Mouse (Mus musculus) heart, postnatal 0 days (tissue): ENCODE measurements around the gene Rpl5. TPM values are rescaled to one million over a fixed set of nuclear protein-coding genes. Genes with fewer than 3 reads are reported as not detected.

Experiments
- ATAC-seq: fragments of 200-750 bp; cut with Nextera tagmentation; 2 replicates; pipeline ENCODE4 v1.8.0; 2017; ENCODE audit warnings: low read depth, moderate number of reproducible peaks, moderate library complexity; ENCODE audit not compliant: insufficient read depth
- DNase-seq: peaks from one replicate; pipeline ENCODE4 v3.0.0-alpha.2; 2016; ENCODE audit warnings: low spot score
- H3K27ac ChIP-seq: fragments of 300-500 bp; sonication (generic); 2 replicates; pipeline ENCODE4 v1.5.1; 2014; ENCODE audit warnings: low read depth, mild to moderate bottlenecking
- H3K27me3 ChIP-seq: fragments of 300-500 bp; sonication (generic); 2 replicates; pipeline ENCODE4 v1.6.1; 2014; ENCODE audit warnings: low read length, mixed read lengths; ENCODE audit not compliant: control insufficient read depth, insufficient read depth
- H3K36me3 ChIP-seq: fragments of 300-500 bp; sonication (generic); replicated peaks from 2 replicates; pipeline ENCODE4 v1.6.1; 2014; ENCODE audit warnings: low read length, mixed read lengths; ENCODE audit not compliant: control insufficient read depth, insufficient read depth
- H3K4me1 ChIP-seq: fragments of 300-500 bp; sonication (generic); 2 replicates; pipeline ENCODE4 v1.6.1; 2014; ENCODE audit warnings: antibody characterized with exemption; ENCODE audit not compliant: control insufficient read depth, insufficient read depth
- H3K4me2 ChIP-seq: fragments of 300-500 bp; sonication (generic); 2 replicates; pipeline ENCODE4 v1.6.1; 2014; ENCODE audit warnings: low read depth, mild to moderate bottlenecking, low read length, moderate library complexity
- H3K4me3 ChIP-seq: fragments of 300-500 bp; sonication (generic); 2 replicates; pipeline ENCODE4 v1.5.1; 2014; ENCODE audit warnings: low read depth, low read length
- H3K9ac ChIP-seq: fragments of 300-500 bp; sonication (generic); replicated peaks from 2 replicates; pipeline ENCODE4 v1.6.1; 2014; ENCODE audit warnings: low read depth, low read length, mixed read lengths
- H3K9me3 ChIP-seq: fragments of 300-500 bp; sonication (generic); replicated peaks from 2 replicates; pipeline ENCODE4 v1.6.1; 2016; ENCODE audit warnings: low read length; ENCODE audit not compliant: control insufficient read depth
- CTCF ChIP-seq: IDR thresholded peaks from 2 replicates; pipeline ENCODE4 v1.5.1; 2016; ENCODE audit warnings: antibody characterized with exemption, control low read depth, low read depth
- EP300 ChIP-seq: IDR thresholded peaks from 2 replicates; pipeline ENCODE4 v1.6.1; 2016; ENCODE audit warnings: antibody characterized with exemption, low read depth
- WGBS: fragments of 180-500 bp; shearing (Covaris S2); extraction: QIAGEN DNeasy Blood & Tissue Kit; methylation state at CpG from one replicate; pipeline ENCODE4 v1.1.7; 2014; 5-methylcytosine and 5-hydroxymethylcytosine counted together
- polyA plus RNA-seq: library from polyadenylated mRNA; unstranded; fragments of >200 nt; fragmentation: Nextera tagmentation; extraction: Ambion mirVana; gene quantifications from 2 replicates; pipeline ENCODE4 v1.2.1, GENCODE M21; 2015
- total RNA-seq: library from RNA; depleted of rRNA; stranded (reverse); fragments of >200 nt; gene quantifications from 2 replicates; pipeline ENCODE4 v1.2.3, GENCODE M21; 2014; ENCODE audit warnings: low replicate concordance

The Rpl5 gene
- total and polyA plus RNA-seq, 2 experiments from 2014 or later, result 26.8 to 233 TPM

DNA sequence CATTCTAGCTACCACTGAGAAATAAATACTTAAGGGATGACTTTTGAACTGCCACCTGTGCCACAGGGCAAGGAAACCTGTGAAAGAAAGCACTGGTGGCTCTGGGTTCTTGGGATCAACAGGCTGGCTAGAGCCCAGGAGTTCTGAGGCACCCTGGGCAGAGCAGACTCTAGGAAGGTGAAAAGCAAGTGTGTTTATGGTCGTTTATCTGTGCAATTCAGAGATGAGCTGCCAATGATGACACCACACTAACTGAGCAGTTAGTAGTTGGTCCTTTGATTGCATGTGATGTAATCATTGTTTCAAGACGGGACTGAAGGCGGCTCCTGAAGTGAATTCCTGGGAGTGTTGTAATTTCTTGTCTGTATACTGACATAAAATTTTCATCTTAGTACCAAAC, 4.0 kb downstream of the Rpl5 start:
- no peak for ATAC-seq
- DNase-seq, result no peak

DNA sequence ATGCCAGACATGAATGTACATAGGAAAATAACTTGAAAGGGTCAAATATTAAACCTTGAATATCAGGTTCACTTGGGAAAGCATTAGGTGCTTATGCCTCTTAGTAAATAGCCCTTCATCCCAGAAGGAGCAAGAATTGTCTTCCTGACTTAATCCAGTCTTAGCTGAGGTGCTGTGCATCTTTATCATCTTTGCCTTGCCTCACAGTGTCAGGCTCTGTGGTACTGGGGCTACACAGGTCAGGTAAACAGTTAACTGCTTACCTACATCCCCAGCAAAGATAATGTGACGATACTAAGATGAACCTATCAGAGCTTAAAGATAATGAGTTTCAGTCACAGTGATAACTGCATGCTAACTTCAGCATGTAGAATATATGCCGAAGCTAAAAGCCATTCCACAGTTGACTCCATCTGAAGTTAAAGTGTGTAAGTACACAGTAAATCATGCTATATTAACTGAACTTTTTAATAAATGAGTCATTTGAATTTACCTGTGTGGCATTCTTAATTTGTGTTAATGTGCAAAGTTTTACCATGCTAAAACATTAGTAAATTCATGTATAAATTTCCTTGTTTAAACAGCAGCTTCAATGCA, 8.3 kb downstream of the Rpl5 start:
- no peak for TF ChIP-seq EP300
- no peak for TF ChIP-seq CTCF
- WGBS, result 60% methylated on average over 2 of the region's 2 CpGs

More for the DNA sequence above, 4.0 kb downstream of the Rpl5 start:
- H3K9ac ChIP-seq, result no peak overlapping the region
- H3K4me3 ChIP-seq, result no peak overlapping the region
- 0 out of 2 replicates have a peak, but pooled peaks cover 9% of the 10 kb centered on the region for H3K4me1 ChIP-seq
- no peak for TF ChIP-seq CTCF
- no peak for TF ChIP-seq EP300
- H3K9me3 ChIP-seq, result no peaks in the 10 kb centered on the region
- H3K27me3 ChIP-seq, result no peaks in the 10 kb centered on the region
- WGBS, result 62% methylated on average over 3 of the region's 3 CpGs
- no peak overlapping the region for H3K4me2 ChIP-seq
- H3K27ac ChIP-seq, result no peak overlapping the region
- peaks cover 71% of the 10 kb centered on the region for H3K36me3 ChIP-seq

DNA sequence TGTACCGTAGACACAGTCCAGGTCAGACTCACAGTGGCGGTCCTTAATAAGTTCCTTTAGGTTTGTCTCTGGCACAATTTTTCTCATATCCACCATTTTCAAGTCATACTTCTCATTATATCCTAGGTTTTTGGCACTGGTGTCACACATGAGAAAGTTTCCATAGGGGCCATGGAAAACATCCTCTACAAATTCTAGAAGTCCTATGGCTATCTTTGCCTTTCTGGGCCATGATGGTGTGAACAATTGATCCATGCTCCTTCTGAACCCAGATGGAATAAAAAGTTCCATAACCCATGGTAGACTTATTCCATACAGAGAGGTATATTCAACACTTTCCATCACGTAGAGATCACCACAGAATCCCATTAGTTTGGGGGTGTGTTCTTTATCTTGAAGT, 9.4 kb downstream of the Rpl5 start:
- 80% methylated on average over 3 of the region's 3 CpGs for WGBS
- Histone ChIP-seq H3K36me3 (peaks cover 47% of the 10 kb centered on the region), H3K4me3 (no peak overlapping the region), H3K9ac (no peak overlapping the region), H3K4me2 (no peak overlapping the region), H3K4me1 (no peaks in the 10 kb centered on the region), H3K9me3 (no peaks in the 10 kb centered on the region), H3K27me3 (no peaks in the 10 kb centered on the region), H3K27ac (no peak overlapping the region)
- TF ChIP-seq EP300, result no peak
- no peak for TF ChIP-seq CTCF
- no peak for DNase-seq
- ATAC-seq, result no peak

More for the DNA sequence above, 8.3 kb downstream of the Rpl5 start:
- Histone ChIP-seq H3K27ac (no peak overlapping the region), H3K27me3 (no peaks in the 10 kb centered on the region), H3K36me3 (peaks cover 57% of the 10 kb centered on the region), H3K9me3 (no peaks in the 10 kb centered on the region), H3K9ac (no peak overlapping the region), H3K4me1 (no peaks in the 10 kb centered on the region), H3K4me3 (no peak overlapping the region), H3K4me2 (no peak overlapping the region)
- DNase-seq (no peak), ATAC-seq (no peak)

DNA sequence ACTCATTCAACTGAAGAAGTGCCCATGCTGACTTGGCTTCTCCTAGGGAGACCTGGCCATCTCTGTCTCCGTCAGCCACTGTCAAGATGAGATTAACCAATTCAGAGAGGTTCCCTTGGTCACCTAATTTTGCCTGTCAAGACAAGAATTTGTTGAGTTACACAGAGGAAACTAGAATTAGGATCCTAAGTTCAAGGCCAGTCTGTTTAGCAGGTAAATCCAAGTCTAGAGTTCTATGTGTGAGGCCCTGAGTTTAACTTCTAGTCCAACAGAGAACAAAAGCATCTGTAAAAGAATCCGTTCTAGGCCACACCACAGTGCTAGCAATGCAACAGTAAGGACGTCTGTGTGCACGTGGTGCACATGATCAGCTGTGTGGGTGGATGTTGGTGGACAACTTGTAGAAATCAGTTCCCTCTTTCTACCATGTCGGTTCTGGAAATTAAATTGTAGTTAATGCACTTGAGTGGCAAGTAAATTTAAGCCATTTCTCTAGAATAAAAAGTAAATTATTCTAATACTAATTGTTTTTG, 9.8 kb downstream of the Rpl5 start:
- Histone ChIP-seq H3K27me3 (no peaks in the 10 kb centered on the region), H3K9ac (no peak overlapping the region), H3K4me1 (no peaks in the 10 kb centered on the region), H3K9me3 (no peaks in the 10 kb centered on the region), H3K4me3 (no peak overlapping the region), H3K36me3 (peaks cover 42% of the 10 kb centered on the region), H3K27ac (no peak overlapping the region), H3K4me2 (no peak overlapping the region)
- TF ChIP-seq EP300, result no peak
- no peak for TF ChIP-seq CTCF
- 59% methylated on average over 5 of the region's 5 CpGs for WGBS
- DNase-seq, result no peak
- ATAC-seq, result no peak

DNA sequence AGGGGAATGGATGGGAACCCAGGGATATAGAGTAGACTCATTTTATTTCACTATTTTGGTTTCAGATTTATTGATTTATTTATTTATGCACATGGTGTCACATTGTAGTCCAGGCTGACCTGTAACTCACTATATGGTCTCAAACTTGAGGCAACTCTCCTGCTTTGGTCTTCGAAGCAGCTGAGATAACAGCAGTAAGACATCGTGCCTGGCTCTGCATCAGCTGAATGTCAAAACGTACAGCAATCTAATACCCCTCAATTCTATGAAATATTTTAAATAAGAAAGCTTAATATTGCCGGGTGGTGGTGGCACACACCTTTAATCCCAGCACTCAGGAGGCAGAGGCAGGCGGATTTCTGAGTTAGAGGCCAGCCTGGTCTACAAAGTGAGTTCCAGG, 10.7 kb downstream of the Rpl5 start:
- Histone ChIP-seq H3K4me2 (no peak overlapping the region), H3K36me3 (peaks cover 34% of the 10 kb centered on the region), H3K27ac (no peak overlapping the region), H3K9ac (no peak overlapping the region), H3K27me3 (no peaks in the 10 kb centered on the region), H3K4me1 (no peaks in the 10 kb centered on the region), H3K9me3 (no peaks in the 10 kb centered on the region), H3K4me3 (no peak overlapping the region)
- ATAC-seq (no peak), DNase-seq (no peak)
- TF ChIP-seq CTCF (no peak), EP300 (no peak)
- 82% methylated on average over 5 of the region's 5 CpGs for WGBS

DNA sequence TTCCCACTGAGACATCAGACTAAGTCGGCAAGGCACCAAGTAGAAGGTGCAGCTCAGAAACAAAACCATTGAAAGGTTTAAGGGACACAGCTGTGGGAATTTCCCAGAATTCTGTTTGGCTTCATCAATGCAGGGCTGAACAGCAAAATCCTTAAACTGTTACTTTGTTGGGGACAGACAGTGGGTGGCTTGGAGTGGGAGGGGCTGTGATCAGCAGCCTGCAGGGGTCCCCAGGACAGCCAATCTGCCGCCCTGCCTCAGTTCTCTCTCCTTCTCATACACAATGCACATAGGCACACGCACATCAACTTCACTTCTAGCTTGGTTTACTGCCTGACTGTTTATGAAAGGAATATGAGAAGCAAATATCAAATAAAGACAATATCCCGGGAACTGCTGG, 15.0 kb downstream of the Rpl5 start:
- H3K4me1 ChIP-seq, result no peaks in the 10 kb centered on the region
- H3K9ac ChIP-seq, result no peak overlapping the region
- no peaks in the 10 kb centered on the region for H3K27me3 ChIP-seq
- TF ChIP-seq EP300, result no peak
- TF ChIP-seq CTCF, result no peak
- WGBS, result 51% methylated on average over 4 of the region's 4 CpGs
- H3K36me3 ChIP-seq, result no peaks in the 10 kb centered on the region
- no peak overlapping the region for H3K4me2 ChIP-seq
- DNase-seq, result no peak
- no peak overlapping the region for H3K27ac ChIP-seq
- H3K4me3 ChIP-seq, result no peak overlapping the region
- H3K9me3 ChIP-seq, result no peaks in the 10 kb centered on the region
- ATAC-seq, result no peak
